Mouse (Mus musculus): ENCODE results near the gene Uts2b. TPM values are rescaled to one million over a fixed set of nuclear protein-coding genes. Genes with fewer than 3 reads are reported as not detected.

The Uts2b gene
- not detected for total RNA-seq (2023)

GRCm38 (mm10) chr16:27370191-27370590 is at the start of gene Uts2b:
Uts2b (minus strand) TSS chr16:27370239.

GRCm38 (mm10) chr16:27388761-27389451 is 18.9 kb upstream of the Uts2b start, which contains the start of gene Ccdc50:
Ccdc50 (plus strand) TSS chr16:27388869.

GRCm38 (mm10) chr16:27307189-27307588 is 62.9 kb downstream of the Uts2b start, which contains the start of gene Ostn:
Ostn (plus strand) TSS chr16:27307489.

Other genes with a start within 250 kb of the Uts2b start
- gene Ostn, start 62.8 kb downstream of the Uts2b start, total RNA-seq (2023), result not detected
- 10 to 100 TPM; 44.9 to 54.0 TPM for gene Ccdc50, start 18.6 kb upstream of the Uts2b start, total RNA-seq (2023)